Mouse (Mus musculus) stomach, postnatal 0 days (tissue): ENCODE results near the gene Rtl9.

Source experiments
- CTCF ChIP-seq: IDR thresholded peaks from 2 replicates; pipeline ENCODE4 v1.5.1; 2016; ENCODE audit warnings: antibody characterized with exemption, low read depth, mild to moderate bottlenecking, moderate library complexity
- EP300 ChIP-seq: optimal IDR thresholded peaks from 2 replicates; pipeline ENCODE3; 2016; ENCODE audit warnings: antibody characterized with exemption

- TF ChIP-seq EP300 (no peak), CTCF (no peak)
Measured at GRCm38 (mm10) chrX:143080458-143081336, 18.7 kb upstream of the Rtl9 start.
